Mouse (Mus musculus) E14TG2a.4 (cell line): Measurements from ENCODE around the gene Ppp2r2d.
A peak's percentile ranks its signal among the peaks of the same experiment; 100 is the strongest.

Experiments used
- CTCF ChIP-seq: conservative IDR thresholded peaks from 2 replicates; pipeline ENCODE4 v1.5.1; 2014; ENCODE audit warnings: low read length
- NANOG ChIP-seq: IDR thresholded peaks from 2 replicates; pipeline ENCODE4 v1.6.1; 2014; ENCODE audit warnings: borderline replicate concordance, low read length, mixed read lengths
- POU5F1 ChIP-seq: IDR thresholded peaks from 2 replicates; pipeline ENCODE4 v1.6.1; 2014; ENCODE audit warnings: low read length, borderline replicate concordance

DNA sequence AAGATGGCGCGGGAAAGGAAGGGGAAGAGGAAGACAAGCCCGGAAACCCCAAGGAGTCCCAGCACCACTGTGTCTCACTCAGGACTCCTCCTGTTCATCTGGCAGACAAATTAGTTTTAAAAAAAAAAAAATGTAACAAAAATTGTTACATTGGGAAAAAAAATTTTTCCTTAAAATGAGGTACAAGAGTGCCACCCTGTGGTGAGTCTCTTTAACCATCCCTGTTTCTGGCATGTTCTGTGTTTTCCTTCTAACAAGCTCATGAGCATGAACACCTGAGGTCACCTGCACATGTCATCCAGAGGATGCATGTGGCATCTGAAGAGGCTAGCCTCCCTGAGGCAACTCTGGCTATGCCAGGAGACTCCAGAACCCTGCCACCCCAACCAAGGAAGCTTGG, 10.9 kb upstream of the Ppp2r2d start:
- TF ChIP-seq NANOG (no peak), CTCF (peak; percentile 14; the same call in 1 of the 2 replicates), POU5F1 (no peak)
